Mouse (Mus musculus) left cerebral cortex, adult 18-20 months (tissue): ENCODE data around the gene Pea15a. TPM values are rescaled to one million over a fixed set of nuclear protein-coding genes. Genes with fewer than 3 reads are reported as not detected.

ENCODE experiments used
- DNase-seq, 2 experiments: peaks; one replicate each; pipeline ENCODE4 v3.0.0; 2021 to 2022; ENCODE audit warnings: low spot score in 2 of 2, mixed read lengths in 1 of 2
- total RNA-seq, 2 experiments: library from RNA; stranded (reverse); gene quantifications; 2 replicates each; pipeline ENCODE4 v1.2.3; 2021

Gene Pea15a
- total RNA-seq, 2 experiments from 2014 or later, result 412 to 456 TPM

DNA sequence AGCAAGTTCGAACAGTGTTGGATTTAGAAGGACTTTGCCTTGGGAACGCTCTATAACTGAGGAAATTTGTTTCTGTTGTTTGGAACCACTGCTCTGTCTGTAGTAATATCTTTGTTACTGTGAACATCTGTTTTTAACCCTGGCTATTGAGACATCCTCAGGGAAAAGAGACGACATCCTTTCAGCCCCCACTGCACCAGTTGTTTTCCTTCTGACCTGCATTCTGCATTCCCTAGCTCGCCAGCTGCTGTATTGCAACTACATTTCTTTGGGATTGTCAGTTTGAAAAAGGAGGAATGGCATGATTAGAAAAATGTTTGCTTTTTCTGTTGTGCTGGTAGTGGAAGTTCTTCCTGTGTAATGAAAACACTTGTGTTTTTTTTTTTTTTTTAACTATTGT is 25.7 kb downstream of the Pea15a start:
- DNase-seq, result no peak

DNA sequence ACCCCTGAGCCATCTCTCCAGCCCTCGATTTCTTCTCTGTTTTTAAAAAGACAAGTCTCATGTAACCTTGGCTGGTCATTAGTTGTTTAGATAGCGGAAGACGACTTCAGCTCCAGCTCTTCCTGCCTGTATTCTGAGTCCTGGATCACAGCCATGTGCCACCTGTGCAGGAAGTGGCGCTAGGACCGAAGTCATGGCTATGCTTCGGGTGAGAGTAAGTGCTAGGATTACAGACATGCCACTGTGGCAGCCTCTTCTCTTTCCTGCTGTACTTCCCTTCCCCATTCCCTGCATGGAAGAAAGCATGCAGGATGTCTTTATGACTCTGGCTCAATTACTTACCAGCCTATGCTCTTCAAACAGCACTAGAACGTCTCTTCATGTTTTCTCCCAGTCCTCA is 27.5 kb downstream of the Pea15a start:
- no peak for DNase-seq

DNA sequence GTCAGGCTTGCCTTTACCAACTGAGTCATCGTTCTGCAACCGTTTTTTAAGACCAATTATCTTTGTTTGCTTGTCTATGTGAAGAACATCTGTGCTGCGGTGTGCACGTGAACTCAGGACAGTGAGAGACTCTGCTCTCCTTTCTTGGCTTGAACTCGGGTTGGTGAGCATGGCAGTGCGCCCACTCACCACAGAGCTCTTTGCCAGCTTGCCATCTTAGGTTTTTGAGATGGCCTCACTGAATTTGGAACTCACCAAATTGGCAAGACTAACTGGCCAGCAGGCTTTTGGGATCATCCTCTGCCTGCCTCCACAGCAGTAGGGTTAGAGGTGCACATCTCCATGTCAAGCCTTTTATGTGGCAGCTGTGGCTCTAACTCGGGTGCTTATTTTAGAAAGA is 28.8 kb downstream of the Pea15a start:
- DNase-seq, result no peak

- DNase-seq, result no peak
Observed at GRCm38 (mm10) chr1:172173181-172173580, 33.4 kb downstream of the Pea15a start.

- no peak for DNase-seq
Observed at GRCm38 (mm10) chr1:172172381-172172780, 34.2 kb downstream of the Pea15a start.

- no peak for DNase-seq
Observed at GRCm38 (mm10) chr1:172169809-172170208, 36.8 kb downstream of the Pea15a start.

GRCm38 (mm10) chr1:172167911-172168310 is 38.7 kb downstream of the Pea15a start:
- no peak for DNase-seq

GRCm38 (mm10) chr1:172162959-172163358 is 43.6 kb downstream of the Pea15a start:
- DNase-seq, result no peak

DNA sequence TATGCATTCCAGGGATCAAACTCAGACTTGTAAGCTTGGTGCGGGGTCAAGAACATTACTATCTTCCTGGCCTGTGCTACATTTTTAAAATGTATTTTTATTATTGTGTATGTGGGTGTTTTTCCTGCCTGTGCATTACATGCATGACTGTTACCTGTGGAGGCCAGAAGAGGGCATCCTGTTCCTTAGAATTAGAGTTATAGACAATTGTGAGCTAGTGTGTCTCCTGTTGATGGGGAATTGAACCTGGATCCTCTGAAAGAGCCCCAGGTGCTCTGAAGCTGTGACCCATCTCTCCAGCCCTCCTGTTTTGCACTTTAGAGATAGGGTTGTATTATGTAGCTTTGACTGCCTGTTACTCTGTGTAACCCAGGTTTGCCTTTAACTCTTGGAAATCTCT is 44.6 kb downstream of the Pea15a start:
- DNase-seq, result peak; percentile 21 to 38

GRCm38 (mm10) chr1:172160508-172160907 is 46.1 kb downstream of the Pea15a start:
- no peak for DNase-seq

- no peak for DNase-seq
Observed at GRCm38 (mm10) chr1:172159970-172160369, 46.6 kb downstream of the Pea15a start.

DNA sequence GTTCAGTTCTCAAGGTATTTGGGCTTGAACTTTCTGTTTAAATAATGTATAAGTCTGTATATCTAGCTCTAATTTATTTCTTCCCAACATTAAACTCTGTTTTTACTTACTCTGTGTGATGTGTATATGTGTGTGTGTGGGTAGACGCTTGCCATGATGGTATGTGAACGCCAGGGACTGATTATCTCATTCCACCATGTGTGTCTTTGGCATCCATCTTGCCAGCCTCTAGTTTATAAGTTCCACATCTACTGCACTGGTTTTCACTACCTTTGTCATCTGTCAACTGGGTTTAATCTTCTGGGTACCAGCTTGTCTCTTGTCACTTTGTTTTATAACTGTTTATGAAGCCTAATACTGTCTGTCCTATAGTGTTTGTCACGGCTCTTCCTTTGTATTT is 51.1 kb downstream of the Pea15a start:
- DNase-seq, result no peak

DNA sequence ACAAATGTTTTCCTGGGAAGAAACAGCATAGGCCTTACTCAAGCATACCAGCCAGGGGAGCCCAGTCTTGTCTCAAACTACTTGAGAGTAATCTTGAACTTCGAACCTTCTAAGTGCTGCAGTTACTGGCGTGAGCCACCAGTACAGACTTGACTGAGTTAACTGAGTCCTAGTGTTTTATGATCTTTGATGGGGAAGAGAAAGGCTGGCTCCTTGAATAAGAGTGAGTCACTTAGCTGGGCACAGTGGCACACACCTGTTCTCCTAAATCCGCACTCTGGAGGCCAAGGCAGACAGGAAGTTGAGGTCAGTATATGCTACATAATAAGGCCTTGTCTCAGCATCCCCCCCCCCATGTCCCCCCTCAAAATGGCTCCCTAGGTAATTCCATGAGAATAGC is 52.1 kb downstream of the Pea15a start:
- DNase-seq, result no peak

- no peak for DNase-seq
Observed at GRCm38 (mm10) chr1:172148955-172149815, 57.4 kb downstream of the Pea15a start.

DNA sequence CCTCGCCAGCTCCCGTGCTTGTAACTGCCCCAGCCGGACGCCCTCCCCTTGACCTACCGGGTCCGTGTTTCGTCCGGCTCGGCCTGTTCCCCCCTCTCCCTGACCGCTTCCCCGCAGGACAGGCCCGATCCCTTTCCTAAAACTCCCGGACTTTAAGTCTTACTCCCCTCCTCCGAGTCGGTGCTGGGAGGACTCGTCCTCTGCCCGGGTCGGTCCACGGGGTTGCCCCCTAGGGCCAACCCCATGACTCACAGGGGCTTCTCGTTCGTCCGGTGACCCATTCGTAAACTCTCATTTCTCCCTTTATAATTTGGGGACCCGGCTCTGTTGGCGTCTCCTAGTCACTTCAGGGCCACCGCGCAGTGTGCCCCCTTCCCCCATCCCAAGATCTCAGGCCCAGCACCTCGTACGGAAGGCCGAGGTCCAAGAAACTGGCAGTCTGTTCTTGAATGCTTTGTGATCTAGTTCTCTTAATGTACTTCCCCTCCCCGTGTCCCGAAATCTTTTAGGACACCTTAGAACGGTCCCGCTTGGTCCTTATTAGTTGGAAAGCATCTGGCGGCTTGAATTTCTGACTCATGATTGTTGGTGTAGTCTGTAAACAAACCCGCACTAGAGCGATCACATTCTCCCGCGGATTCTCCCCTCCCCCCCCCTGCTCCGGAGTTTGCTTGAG is 58.2 kb downstream of the Pea15a start:
- peak; percentile 7 to 37 for DNase-seq

DNA sequence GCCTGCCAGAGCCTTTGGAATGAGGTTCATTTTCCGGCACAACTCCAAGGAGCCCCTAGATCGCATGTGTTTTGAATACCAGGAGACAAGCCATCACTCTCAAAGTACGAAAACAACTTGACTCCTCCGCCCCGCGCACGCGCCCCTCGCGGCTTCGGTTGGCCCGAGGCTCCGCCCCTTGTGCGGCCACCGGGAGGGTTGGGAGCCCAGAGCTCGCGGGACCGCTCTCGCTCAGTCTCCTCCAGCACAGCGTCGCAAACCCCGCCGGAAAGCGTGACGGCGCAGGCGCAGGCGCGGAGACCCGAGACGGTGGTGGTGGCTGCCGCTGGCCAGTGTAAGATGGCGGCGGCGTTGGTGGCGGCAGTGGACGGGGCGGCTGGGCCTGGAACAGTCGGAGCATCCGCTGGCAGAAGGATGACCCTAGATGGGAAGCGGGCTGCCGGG is 58.7 kb downstream of the Pea15a start, which contains the start of gene Dcaf8:
Gene Dcaf8, plus strand, starts transcription at position 250 of the 444 bp plus-strand sequence.
- DNase-seq, result peak; percentile 94 to 97

Other genes starting within 250 kb of the Pea15a start
- 10 to 100 TPM; 10.2 to 13.7 TPM for gene Vangl2, start 178.4 kb downstream of the Pea15a start, total RNA-seq
- gene Nhlh1, start 149.2 kb downstream of the Pea15a start, total RNA-seq, result under 1 TPM; 0.28 to 0.40 TPM
- gene Copa, start 124.3 kb downstream of the Pea15a start, total RNA-seq, result 100 to 1,000 TPM; 147 to 151 TPM
- gene Ncstn, start 124.0 kb downstream of the Pea15a start, total RNA-seq, result 10 to 100 TPM; 56.6 to 59.3 TPM
- gene Pex19, start 80.0 kb downstream of the Pea15a start, total RNA-seq, result 10 to 100 TPM; 87.3 to 87.5 TPM
- 100 to 1,000 TPM; 117 TPM for gene Dcaf8, start 58.7 kb downstream of the Pea15a start, total RNA-seq
- gene Casq1, start 13.1 kb upstream of the Pea15a start, total RNA-seq, result under 1 TPM in 1 of 2 experiments, not detected in 1; 0.63 TPM
- not detected for gene Atp1a4, start 51.6 kb upstream of the Pea15a start, total RNA-seq
- 100 to 1,000 TPM; 278 to 283 TPM for gene Igsf8, start 54.8 kb upstream of the Pea15a start, total RNA-seq
- gene Atp1a2, start 91.3 kb upstream of the Pea15a start, total RNA-seq, result 100 to 1,000 TPM; 588 to 687 TPM
- gene Kcnj9, start 122.5 kb upstream of the Pea15a start, total RNA-seq, result 100 to 1,000 TPM; 132 to 133 TPM
- 10 to 100 TPM; 67.5 to 87.1 TPM for gene Kcnj10, start 134.4 kb upstream of the Pea15a start, total RNA-seq
- 1 to 10 TPM; 7.9 to 8.6 TPM for gene Pigm, start 169.7 kb upstream of the Pea15a start, total RNA-seq